Mouse (Mus musculus): ENCODE results near the gene Ganab.

The Ganab gene

GRCm38 (mm10) chr19:8887585-8888463 is 10.0 kb upstream of the Ganab start:
- peak in 1 of 2 experiments; percentile 63 for DNase-seq (ENCODE audit: inconsistent age in 2 of 2, low spot score in 1 of 2)

- DNase-seq (ENCODE audit: inconsistent age in 2 of 2, low spot score in 1 of 2): peak; percentile 95 to 98
These were observed 9.1 kb upstream of the Ganab start, which contains the start of the genes 1810009A15Rik and Gm49416 for GRCm38 (mm10) chr19:8888511-8889385. TSS of gene 1810009A15Rik (plus strand) at chr19:8888853. TSS of gene Gm49416 (plus strand) at chr19:8888926.

- DNase-seq (ENCODE audit: inconsistent age in 2 of 2, low spot score in 1 of 2): peak; percentile 86 to 96
These were observed 4.8 kb upstream of the Ganab start, which contains the start of gene Ints5 for GRCm38 (mm10) chr19:8892829-8893766. TSS of gene Ints5 (plus strand) at chr19:8893005.

- no peak for DNase-seq (ENCODE audit: inconsistent age in 2 of 2, low spot score in 1 of 2)
These were observed 2.4 kb upstream of the Ganab start for GRCm38 (mm10) chr19:8895397-8895960.

GRCm38 (mm10) chr19:8896231-8896630 is 1.6 kb upstream of the Ganab start:
- DNase-seq (ENCODE audit: inconsistent age in 2 of 2, low spot score in 1 of 2): peak in 1 of 2 experiments; percentile 20

- DNase-seq (ENCODE audit: inconsistent age in 2 of 2, low spot score in 1 of 2): peak in 1 of 2 experiments; percentile 73
These were observed 533 bp upstream of the Ganab start for GRCm38 (mm10) chr19:8897211-8897864.

GRCm38 (mm10) chr19:8898576-8898975 is 705 bp downstream of the Ganab start:
- no peak for DNase-seq (ENCODE audit: inconsistent age in 2 of 2, low spot score in 1 of 2)

- peak in 1 of 2 experiments; percentile 51 for DNase-seq (ENCODE audit: inconsistent age in 2 of 2, low spot score in 1 of 2)
These were observed 1.2 kb downstream of the Ganab start for GRCm38 (mm10) chr19:8899079-8899478.

GRCm38 (mm10) chr19:8903412-8903811 is 5.5 kb downstream of the Ganab start:
- no peak for DNase-seq (ENCODE audit: inconsistent age in 2 of 2, low spot score in 1 of 2)

GRCm38 (mm10) chr19:8908531-8908930 is 10.7 kb downstream of the Ganab start:
- DNase-seq (ENCODE audit: inconsistent age in 2 of 2, low spot score in 1 of 2): no peak

- DNase-seq (ENCODE audit: inconsistent age in 2 of 2, low spot score in 1 of 2): no peak
These were observed 13.9 kb downstream of the Ganab start for GRCm38 (mm10) chr19:8911810-8912209.

- no peak for DNase-seq (ENCODE audit: inconsistent age in 2 of 2, low spot score in 1 of 2)
These were observed 16.3 kb downstream of the Ganab start for GRCm38 (mm10) chr19:8914212-8914611.

- DNase-seq (ENCODE audit: inconsistent age in 2 of 2, low spot score in 1 of 2): no peak
These were observed 21.1 kb downstream of the Ganab start for GRCm38 (mm10) chr19:8919000-8919399.

- no peak for DNase-seq (ENCODE audit: inconsistent age in 2 of 2, low spot score in 1 of 2)
These were observed 21.8 kb downstream of the Ganab start for GRCm38 (mm10) chr19:8919684-8920072.

- DNase-seq (ENCODE audit: inconsistent age in 2 of 2, low spot score in 1 of 2): peak; percentile 98 to 99
These were observed 22.3 kb downstream of the Ganab start, which contains the start of gene B3gat3 for GRCm38 (mm10) chr19:8920073-8920736. TSS of gene B3gat3 (plus strand) at chr19:8920374.

GRCm38 (mm10) chr19:8920836-8921291 is 23.0 kb downstream of the Ganab start:
- peak; percentile 32 to 85 for DNase-seq (ENCODE audit: inconsistent age in 2 of 2, low spot score in 1 of 2)

GRCm38 (mm10) chr19:8921741-8922140 is 23.9 kb downstream of the Ganab start:
- DNase-seq (ENCODE audit: inconsistent age in 2 of 2, low spot score in 1 of 2): peak in 1 of 2 experiments; percentile 17

- peak in 1 of 2 experiments; percentile 18 for DNase-seq (ENCODE audit: inconsistent age in 2 of 2, low spot score in 1 of 2)
These were observed 28.9 kb downstream of the Ganab start for GRCm38 (mm10) chr19:8926766-8927165.
